Mouse (Mus musculus): Measurements from ENCODE around the gene Cyb561d2.

Gene Cyb561d2

DNA sequence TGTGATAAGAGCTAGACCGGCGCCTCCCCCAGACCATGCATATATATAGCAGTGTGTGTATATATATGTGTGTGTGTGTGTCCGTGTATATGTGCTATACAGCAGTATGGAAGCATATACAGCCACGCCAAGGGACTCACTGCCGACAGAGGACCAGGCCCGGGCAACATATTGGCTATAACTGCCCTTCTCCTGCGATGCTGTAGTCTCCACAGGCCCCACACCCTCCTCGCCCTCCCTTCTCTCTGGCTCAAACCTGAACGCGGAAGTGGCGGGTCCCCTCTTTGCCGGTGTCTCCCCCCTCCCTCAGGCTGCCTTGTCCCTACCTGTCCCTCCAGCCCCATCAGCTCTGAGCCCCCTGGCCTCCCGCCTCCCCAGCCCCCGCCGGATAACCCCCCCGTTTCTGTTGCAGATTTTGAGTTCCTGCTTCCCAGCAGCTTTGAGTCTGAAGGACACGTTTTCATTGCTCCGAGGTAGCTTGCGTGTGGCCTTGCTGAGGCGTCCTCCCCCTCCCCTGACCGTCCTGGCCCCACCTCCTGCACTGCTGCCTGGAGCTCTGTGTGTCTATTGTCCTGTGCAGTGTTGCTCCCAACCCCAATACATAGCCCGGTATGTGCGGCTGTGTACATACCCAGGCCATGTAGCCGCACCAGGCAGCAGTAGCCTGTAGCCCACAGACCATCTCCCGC is 20.1 kb downstream of the Cyb561d2 start:
- DNase-seq (ENCODE audit: low read depth): no peak

DNA sequence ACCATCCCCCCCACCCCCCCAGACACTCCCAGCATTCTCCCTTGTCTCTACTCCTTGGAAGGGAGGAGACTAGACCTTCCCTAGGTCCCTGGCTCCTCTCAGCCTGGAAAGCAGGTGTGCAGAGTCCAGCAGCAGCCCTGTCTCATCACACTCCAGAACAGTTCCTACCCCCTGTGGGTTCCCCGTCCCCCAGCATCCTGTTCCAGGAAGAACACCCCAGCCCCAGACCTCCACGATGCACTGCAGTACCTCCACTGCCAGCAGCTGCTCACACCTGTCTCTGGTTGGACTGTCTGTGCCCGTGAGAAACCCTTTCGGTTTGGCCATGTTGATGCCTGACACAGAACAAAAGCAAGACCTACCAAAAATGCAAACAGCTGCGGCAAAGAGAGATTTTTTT is 20.8 kb downstream of the Cyb561d2 start:
- DNase-seq (ENCODE audit: low read depth): no peak

DNA sequence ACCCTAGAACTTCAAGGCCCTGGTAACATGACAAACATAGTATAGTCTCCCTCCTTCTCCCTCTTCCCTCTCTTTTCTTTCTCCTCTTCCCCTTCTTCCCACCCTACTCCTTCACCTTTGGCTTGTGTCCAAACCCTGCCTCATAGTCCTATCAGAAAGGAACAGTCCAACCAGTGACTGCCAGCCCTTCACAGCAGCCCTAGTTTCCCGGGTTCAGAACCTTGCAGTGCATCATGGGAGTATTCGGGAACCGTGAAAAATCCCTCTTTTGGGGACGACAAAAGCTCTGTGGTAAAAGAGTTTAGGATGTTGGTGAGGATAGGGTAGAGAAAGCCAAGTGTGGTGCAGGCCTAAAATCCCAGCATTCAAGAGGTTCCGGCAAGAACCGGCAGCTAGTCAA is 21.7 kb downstream of the Cyb561d2 start:
- no peak for DNase-seq (ENCODE audit: low read depth)

DNA sequence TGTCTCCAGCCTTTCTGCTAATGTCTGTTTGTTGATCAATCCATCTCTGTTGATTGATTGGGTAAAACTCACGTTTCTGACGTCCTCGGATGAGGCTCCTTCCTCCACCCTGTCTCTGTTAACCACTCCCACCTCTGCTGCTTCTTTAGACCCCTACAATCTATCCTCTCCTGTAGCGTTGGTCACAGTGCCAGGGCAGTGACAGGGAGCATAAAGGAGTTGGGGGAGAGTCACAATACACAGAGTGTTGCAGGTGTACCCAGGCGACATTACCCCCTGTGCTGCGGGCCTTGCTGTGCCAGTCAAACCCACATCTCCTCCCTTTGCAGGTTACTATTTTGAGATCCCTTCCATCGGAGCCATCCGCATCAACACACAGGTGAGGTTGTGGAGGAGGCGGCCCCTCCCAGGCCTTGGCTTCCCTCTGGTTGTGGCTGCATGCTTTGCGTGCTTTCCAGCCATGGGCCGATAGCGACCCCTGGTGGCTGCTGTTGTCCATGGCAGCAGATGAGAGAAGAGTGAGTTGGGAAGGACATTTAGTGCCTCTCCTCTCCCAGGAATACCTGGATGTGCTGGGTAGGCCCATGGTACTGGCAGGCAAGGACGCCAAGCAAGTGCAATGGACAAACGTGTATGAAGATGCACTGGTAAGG is 27.6 kb downstream of the Cyb561d2 start:
- peak; percentile 81 for DNase-seq (ENCODE audit: low read depth)

DNA sequence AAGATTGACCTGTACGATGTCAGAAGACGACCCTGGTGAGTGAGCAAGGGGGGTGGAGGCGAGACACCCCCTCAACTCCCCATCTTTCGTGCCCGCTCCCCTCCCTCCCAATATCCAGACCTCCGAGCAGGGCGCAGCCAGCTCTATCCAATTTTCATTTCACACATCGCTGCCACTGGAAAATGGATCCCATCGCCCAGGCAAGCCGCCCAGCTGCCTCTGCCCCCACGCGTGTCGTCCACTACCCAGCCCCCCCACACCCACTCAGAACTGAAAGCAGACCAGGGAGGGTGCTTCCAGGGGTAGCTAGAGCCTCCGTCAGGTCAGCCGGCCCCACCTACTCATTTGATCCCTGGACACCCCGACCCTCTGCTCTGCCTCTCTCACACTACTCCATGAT is 29.7 kb downstream of the Cyb561d2 start:
- DNase-seq (ENCODE audit: low read depth): no peak

DNA sequence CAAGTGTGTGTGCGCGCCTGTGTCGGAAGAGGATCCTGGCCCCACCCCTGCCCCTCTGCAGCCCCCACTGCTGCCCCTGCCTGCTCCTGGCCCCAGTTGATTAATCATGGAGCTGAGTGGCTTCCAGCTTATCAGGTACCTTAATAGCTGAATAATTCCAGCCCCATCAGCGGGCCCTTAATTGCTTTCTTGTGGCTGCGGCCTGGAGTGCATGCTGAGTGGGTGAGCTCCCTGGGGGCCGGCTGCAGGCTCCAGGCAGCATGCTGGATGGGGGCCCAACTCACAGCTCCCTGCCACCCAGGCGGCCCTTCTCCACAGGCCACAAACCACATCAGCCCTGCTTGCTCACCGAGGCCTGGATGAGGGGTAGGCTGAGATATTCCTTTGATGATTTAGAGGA is 30.6 kb downstream of the Cyb561d2 start:
- no peak for DNase-seq (ENCODE audit: low read depth)

DNA sequence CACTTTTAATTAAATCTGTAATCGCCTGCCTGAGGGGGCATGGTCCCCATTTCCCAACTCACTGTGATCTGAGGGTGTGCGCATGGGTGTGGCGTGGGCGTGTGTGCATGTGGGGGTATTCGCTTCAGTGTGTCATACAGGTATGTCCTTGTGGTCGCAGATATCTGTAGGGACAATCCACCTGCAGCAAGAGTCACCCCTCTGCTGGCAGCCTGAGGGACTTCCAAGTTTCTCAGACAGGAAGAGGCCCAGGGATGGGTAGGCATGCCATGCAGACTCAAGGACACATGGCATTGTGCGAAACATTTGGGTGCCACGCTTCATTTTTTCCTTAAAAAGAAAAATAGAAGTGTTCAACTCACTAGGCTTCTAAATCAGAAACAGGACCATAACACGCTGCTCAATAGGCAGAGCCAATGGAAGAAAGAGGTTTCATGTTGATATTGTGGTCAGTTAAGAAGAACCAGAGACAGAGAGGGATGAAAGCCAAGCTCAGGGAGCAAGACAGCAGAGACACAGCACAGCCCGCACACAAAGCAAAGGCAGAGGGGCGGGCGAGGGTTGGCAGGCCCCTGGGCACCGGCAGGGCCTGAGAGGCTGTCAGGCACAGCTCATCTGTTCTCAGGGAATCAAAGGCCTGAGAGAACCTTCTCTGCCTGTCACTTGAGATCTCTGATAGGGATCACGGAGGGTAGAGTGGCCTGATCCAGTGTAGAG is 31.5 kb downstream of the Cyb561d2 start:
- no peak for DNase-seq (ENCODE audit: low read depth)

DNA sequence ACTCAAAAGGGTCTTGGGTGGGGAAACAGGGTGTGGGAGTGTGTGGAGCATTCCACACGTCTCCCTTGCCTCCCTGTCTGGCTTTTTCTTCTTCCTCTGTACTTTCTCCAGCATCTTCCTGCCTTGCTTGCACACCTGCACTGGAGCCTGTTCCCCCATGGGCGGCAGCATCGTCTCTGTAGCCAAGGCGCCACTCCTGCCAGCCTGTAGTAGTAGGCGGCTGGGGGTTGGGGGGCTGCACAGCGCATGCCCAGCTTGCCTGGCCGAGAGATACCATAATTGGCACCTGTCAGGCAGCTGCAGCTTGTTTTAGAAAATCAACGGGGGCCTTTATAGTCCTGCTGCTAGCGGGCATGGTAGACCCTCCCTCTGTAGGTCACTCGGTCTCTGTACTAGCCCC is 33.7 kb downstream of the Cyb561d2 start:
- DNase-seq (ENCODE audit: low read depth): no peak

DNA sequence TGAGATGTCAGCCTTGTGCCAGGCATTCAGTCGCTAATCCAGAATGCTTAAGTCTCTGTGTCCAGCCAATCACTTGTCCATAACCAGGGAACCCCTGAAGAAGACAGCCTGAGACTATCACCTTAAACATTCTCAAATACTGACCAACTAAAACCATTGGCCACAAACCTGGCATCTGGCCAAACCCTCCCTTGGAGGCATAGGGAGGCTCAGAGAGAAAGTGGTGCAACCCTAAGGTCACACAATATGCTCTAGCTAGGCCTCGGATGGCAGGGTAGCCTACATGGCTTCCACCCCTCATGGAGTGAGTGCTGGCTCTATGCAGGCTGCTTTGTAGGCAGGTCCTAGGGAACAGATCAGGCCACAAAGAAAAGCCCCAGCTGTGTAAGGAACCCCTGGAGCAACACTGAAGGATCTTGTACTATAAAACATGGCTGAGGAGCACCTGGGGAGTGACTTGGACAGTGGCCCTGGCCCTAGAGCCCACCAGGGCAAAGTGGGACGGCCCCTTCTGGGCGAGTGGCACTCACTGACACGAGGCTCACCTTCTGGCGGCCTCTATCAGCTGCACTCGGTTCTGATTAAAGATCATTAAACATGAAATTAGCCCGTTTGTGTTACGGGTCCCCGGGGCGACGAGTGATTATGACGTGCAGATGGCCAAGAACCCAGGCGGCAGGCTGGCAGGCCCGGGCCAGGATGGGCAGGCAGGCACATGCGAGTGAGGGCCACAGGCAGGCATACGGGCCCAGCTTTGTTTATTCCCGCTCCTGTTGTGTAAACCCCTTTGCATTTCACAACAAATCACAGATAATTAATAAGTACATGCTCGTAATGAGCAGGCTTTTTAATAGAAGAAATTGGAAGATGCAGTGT is 37.1 kb downstream of the Cyb561d2 start:
- peak; percentile 16 for DNase-seq (ENCODE audit: low read depth)

DNA sequence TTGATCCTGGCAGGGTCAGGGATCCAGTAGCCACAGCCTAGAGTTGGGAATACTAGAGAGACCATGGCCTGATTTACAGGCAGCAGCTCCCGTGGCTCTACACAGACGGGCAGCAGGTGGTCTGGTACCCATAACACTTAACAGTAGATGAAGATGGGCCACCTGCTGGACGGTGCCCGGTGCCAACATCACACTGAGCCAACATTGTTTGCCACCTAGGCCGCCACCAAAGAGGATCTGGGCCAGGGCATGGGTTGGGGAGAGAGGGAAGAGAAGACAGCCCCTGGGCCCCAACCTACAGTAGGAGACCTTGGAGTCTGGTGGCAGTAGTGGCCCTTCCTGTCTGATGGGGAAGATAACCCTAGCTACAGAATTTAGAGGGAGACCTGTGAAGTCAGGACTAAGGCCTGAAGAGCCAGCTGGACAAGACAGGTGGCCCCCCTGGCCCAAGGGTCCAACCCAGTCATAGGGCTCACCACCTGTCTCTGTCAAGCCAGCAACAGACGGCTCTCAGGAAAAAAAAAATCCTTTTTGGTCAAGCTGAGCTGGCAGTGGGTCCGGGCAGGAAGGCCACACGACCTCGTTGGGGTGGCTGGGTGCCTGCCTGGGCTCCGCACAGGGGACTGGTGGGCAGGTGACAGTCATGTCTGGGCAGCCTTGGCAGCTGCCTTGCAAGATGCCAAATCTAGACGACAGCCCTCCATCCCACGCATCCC is 39.7 kb downstream of the Cyb561d2 start:
- DNase-seq (ENCODE audit: low read depth): no peak

DNA sequence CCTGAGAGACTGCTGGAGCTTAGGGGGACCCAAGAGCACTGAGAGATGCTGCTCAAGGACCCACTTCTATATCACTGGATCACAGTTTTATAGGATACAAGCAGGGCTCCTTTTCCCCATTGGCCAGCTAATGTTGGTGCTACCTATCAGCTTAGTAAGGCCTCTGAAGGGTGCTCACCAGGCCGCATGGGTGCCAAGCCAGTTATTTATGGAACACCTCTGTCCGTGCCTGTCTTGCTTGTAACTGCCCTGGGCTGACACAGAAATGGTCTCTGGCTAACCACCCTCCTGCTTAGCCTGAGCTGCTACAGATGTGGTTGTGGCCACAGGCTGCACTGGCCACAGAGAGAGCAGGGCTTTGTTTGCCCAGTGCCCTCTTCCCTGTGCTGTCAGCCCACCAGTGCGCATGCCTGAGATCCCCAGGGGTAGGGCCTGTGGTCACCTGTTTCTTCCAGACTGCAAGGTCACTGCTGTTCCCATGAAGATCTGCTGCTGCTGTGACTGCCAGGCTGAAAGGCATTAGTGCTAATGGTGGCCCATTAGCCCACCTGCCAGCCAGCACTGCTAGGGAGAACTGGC is 41.2 kb downstream of the Cyb561d2 start:
- no peak for DNase-seq (ENCODE audit: low read depth)

DNA sequence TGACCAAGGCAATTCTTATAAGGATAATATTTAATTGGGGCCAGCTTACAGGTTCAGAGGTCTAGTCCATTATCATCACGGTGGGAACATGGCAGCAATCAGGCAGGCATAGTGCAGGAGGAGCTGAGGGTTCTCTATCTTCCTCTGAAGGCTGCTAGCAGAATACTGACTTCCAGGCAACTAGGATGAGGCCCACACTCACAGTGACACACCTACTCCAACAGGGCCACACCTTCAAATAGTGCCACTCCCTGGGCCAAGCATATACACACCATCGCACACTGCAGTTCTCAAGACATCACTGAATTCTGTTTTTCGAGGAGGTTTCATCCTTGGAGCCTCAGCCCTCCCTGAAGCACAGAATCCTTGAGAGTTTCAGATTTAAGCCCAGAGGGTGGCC is 45.6 kb downstream of the Cyb561d2 start:
- no peak for DNase-seq (ENCODE audit: low read depth)

DNA sequence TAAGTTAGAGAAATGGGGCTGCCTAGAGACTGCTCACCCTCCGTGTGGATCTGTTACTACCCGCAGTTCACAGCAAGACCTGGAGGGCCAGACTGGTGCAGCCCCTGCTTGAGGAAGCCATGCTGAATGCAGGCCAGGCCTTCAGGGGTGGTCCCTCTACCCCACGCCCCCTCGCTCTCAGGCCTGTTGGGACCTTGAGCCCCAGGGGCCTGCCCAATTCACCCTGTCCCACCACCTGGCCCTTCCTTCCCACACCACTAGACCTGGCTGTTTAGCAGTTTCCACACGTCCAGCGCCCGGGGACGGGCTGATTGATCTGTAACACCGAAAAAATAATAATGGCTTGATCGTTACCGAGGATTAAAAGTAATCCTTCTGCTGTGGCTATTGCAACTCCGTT is 47.8 kb downstream of the Cyb561d2 start:
- DNase-seq (ENCODE audit: low read depth): no peak

DNA sequence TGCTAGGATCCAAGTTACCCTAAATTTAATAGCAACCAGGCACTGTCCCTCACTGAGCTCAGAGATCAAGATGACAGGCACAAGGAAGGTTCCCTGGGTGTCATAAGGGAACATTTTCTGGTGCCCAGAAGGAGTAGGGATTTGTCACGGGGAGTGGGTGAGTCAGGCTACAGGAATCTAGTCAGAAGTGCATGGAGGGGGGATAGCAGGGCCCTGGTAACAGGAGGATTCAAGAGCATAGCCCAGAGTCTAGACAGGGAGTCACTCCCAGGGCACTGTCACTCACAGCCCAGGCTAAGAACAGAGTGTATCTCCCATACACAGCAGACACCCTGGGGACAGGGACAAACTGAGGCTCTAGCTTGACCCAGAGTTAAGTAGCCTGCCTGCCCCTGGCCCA is 48.5 kb downstream of the Cyb561d2 start:
- DNase-seq (ENCODE audit: low read depth): peak; percentile 13

DNA sequence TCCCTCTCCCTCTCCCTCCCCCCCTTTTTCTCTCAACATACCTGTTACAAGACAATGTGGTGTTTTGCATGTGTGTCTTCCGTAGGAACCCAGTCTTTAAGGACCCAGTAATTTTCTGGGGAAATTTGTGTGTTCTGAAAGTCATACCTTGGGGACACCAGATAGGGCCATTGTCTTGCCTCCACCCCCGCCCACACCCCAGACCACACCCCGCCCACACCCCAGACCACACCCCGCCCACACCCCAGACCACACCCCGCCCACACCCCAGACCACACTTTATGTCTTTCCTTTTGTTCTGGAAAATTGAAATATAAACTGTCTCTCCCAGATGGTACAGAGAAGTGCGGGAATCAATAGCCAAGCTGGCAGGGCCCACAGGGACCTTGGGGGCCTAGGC is 51.4 kb downstream of the Cyb561d2 start:
- no peak for DNase-seq (ENCODE audit: low read depth)

DNA sequence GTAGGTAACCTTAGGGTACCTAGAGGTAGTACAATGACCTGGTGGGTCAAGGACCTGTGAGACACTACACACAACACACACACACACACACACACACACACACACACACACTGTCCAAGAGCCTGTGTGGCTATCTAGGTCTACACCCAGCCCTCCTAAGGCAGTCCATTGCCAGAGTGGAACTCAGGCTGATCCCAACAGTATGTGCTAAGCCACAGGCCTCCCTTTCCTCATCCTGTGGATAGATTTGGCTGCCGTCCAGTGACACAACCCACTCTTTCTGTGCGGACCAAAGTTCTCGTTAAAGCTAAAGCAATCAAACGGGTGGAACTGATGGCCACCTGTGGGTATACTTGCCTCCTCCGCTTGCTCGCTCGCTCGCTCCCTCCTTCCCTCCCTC is 51.8 kb downstream of the Cyb561d2 start:
- DNase-seq (ENCODE audit: low read depth): peak; percentile 8

All from NIH3T3 (cell line).